Mouse (Mus musculus) testis, adult 2 months (tissue): ENCODE data around the gene Tmem158. TPM values are rescaled to one million over a fixed set of nuclear protein-coding genes. Genes with fewer than 3 reads are reported as not detected.

ENCODE experiments used
- H3K27ac ChIP-seq: fragments of 200-500 bp; 2 replicates; pipeline ENCODE4 v1.5.1; 2012; ENCODE audit warnings: low read depth, low read length; ENCODE audit not compliant: control insufficient read depth, insufficient read depth
- H3K27me3 ChIP-seq: fragments of 200-500 bp; 2 replicates; pipeline ENCODE4 v1.6.1; 2012; ENCODE audit warnings: mild to moderate bottlenecking, low read length, moderate library complexity; ENCODE audit not compliant: control insufficient read depth, insufficient read depth
- H3K36me3 ChIP-seq: fragments of 200-500 bp; 2 replicates; pipeline ENCODE4 v1.6.1; 2012; ENCODE audit warnings: mild to moderate bottlenecking, low read length; ENCODE audit not compliant: control insufficient read depth, insufficient read depth
- H3K4me1 ChIP-seq: fragments of 200-500 bp; 2 replicates; pipeline ENCODE4 v1.6.1; 2012; ENCODE audit warnings: low read length; ENCODE audit not compliant: control insufficient read depth, insufficient read depth
- H3K4me3 ChIP-seq: fragments of 200-500 bp; 2 replicates; pipeline ENCODE4 v1.5.1; 2012; ENCODE audit warnings: low read depth, mild to moderate bottlenecking, low read length, moderate library complexity, mixed read lengths; ENCODE audit not compliant: control insufficient read depth
- CTCF ChIP-seq: fragments of 200-500 bp; IDR thresholded peaks from 2 replicates; pipeline ENCODE4 v1.5.1; 2012; ENCODE audit warnings: low read depth, mild to moderate bottlenecking, inconsistent platforms, low read length, moderate library complexity; ENCODE audit not compliant: control insufficient read depth, insufficient read depth, insufficient replicate concordance
- POLR2A ChIP-seq: fragments of 200-500 bp; IDR thresholded peaks from 2 replicates; pipeline ENCODE4 v1.6.1; 2012; ENCODE audit warnings: low read depth, mild to moderate bottlenecking, inconsistent platforms, low read length, moderate library complexity; ENCODE audit not compliant: control insufficient read depth
- polyA plus RNA-seq: library from polyadenylated mRNA; depleted of rRNA; stranded (reverse); fragments of >200 nt; gene quantifications from 2 replicates; pipeline ENCODE4 v1.2.3, GENCODE M21; 2012

The Tmem158 gene
- polyA plus RNA-seq, 1 experiment: 0.26 TPM

DNA sequence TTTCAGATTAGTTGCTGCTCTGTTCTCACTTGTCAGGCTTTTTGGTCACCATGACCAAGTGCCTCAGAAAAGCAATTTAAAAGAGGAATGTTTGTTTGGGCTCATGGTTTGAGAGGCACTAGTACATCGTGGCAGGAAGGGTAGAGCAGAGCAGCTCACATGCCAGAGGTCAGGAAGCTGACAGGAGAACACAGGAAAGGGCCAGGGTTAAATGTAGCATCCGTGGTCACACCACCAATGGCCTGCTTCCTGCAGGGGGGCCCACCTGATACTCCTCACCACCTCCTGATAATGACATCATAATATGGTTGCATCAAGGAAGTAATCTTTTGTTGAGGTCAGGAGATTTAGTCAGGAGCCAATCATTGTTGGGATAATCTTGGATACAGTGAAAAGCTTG, 13.3 kb upstream of the Tmem158 start:
- Histone ChIP-seq H3K27ac (no peak overlapping the region), H3K36me3 (no peaks in the 10 kb centered on the region), H3K4me1 (no peaks in the 10 kb centered on the region; the same call in 1 of the 2 replicates), H3K4me3 (no peak overlapping the region), H3K27me3 (no peaks in the 10 kb centered on the region)
- TF ChIP-seq POLR2A: no peak
- TF ChIP-seq CTCF: no peak

DNA sequence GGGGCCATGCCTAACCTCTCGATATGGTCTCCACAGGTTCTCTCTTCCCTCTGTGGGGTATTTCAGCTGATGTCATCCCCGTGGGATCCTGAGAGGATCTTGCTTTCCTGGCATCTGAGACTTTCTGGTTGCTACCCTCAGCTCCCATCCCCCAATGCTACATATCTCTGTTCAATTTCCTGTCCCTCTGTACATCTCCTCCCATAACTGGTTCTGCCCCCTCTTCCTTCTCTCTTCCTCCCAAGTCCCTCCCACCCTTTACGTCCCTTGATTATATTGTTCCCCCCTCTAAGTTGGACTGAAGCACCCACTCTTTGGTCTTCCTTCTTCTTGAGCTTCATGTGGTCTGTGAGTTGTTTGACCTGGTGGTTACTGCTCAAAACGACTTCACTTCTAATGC, 11.0 kb upstream of the Tmem158 start:
- H3K4me3 ChIP-seq: no peak overlapping the region
- no peak overlapping the region for H3K27ac ChIP-seq
- H3K27me3 ChIP-seq: no peaks in the 10 kb centered on the region
- H3K4me1 ChIP-seq: no peaks in the 10 kb centered on the region; the same call in 1 of the 2 replicates
- no peaks in the 10 kb centered on the region for H3K36me3 ChIP-seq
- TF ChIP-seq POLR2A (no peak), CTCF (no peak)

DNA sequence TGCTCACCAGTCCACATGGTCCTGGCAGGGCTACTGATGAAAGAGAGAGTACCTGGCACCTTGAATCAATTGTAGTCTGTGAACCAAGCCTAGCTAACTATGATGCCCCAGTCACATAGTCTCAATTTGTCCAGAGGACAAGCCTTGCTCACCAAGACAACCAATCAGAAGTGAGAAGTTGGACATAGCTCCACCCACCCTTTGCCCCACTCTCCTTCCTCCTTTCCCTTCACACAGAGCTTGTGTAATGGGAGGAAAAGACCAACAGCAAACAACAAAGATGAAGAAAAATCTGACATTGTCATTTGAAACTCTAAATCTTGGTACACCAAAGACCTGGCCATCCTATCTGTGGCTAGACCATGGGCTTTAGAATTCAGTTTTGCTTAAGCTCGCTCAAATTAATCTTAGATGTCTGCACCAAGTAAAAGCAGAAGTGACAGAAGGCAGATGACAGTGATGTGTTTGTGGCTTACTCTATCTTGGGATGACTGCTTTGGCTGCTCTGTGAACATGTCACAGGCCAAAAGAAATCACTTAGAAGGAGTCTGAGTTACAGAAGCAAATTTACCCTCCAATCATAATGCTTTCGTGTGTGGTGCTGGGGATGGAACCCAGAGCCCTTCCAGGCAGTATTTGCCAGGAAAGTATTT, 9.5 kb upstream of the Tmem158 start:
- no peak overlapping the region for H3K4me3 ChIP-seq
- no peaks in the 10 kb centered on the region; the same call in 1 of the 2 replicates for H3K4me1 ChIP-seq
- no peaks in the 10 kb centered on the region for H3K27me3 ChIP-seq
- TF ChIP-seq CTCF (no peak), POLR2A (no peak)
- no peak overlapping the region for H3K27ac ChIP-seq
- H3K36me3 ChIP-seq: no peaks in the 10 kb centered on the region

DNA sequence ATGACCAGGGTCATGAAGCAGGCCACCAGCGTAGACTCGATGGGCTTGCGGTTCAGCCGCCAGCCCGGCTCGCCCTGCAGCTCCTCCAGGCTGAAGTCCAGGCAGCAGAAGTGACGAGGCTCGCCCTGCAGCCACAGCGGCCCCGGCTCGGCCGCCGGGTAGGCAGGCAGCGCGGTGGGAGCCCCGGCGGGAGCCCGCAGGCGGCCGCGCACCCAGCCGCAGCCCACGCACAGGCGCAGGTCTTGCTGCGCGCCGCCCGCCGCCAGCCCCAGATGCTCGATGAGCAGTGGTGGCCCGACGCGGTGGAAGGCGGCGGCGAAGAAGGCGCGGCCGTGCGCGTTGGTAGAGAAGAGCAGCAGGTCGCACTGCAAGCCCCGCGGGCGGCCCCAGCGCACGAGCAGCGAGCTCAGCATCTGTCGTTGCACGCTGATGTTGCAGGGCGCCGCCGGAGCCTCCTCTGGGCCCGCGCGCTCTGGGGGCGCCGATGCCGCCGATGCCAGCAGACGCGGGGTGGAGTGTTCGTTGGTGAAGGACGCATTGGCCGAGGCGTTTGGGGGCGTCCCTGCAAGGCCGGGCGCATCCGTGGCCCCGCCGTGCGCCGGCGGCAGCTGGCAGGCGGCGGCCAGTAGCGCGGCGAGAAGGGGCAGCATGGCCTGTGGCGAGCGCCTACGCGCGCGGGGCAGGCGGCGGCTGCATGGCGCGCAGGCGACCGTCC, 511 bp downstream of the Tmem158 start:
- Histone ChIP-seq H3K4me1 (peaks cover 11% of the 10 kb centered on the region), H3K36me3 (no peaks in the 10 kb centered on the region), H3K27me3 (peaks cover 2% of the 10 kb centered on the region; the same call in 1 of the 2 replicates), H3K27ac (no peak overlapping the region), H3K4me3 (peak overlapping the region; percentile 90)
- TF ChIP-seq POLR2A (no peak), CTCF (no peak; the same call in 1 of the 2 replicates)

DNA sequence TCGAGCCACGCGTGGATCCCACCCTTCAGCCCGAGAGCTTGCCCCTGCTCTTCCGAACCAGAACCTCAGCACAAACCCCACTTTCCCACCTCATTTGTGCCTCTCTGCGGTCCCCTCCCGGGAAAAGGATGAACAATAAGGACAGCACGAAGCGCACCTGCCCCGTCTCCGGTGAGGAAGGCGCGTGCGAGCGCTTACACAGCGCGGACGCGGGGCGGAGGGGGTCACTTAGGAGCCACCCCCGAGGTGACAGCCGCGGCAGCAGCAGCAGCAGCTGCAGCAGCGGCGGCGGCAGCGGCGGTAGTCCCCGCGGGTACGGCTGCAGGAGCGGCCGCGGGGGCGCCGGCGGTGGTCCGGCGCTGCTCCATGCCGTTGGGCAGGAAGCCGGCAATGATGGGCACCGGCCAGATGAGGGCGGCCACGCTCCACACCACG, 1.1 kb downstream of the Tmem158 start:
- Histone ChIP-seq H3K4me1 (peaks cover 11% of the 10 kb centered on the region), H3K27me3 (peaks cover 2% of the 10 kb centered on the region; the same call in 1 of the 2 replicates), H3K36me3 (no peaks in the 10 kb centered on the region), H3K27ac (no peak overlapping the region), H3K4me3 (peak overlapping the region; percentile 90)
- TF ChIP-seq CTCF (0 out of 2 replicates have a peak, but pooled peaks have one; percentile 67), POLR2A (no peak)

DNA sequence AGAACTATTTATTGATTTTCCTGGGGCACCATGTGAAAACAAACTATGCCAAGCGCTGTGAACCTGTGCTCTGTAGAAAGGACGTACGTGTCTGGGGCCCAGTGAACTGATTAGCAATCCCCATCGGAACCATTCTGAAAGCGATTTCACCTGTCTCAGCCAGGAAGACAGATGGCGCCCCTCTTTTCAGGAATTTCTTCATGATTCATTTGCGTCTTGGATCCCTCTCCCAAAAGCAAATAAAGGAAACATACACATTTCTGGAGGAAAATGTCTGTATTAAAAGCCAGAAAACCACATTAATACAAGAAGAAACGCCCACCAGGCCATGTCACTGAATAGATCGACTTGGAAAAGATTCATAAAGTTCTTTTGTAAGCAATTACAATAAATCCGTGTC, 1.8 kb downstream of the Tmem158 start:
- no peak overlapping the region for H3K4me3 ChIP-seq
- TF ChIP-seq CTCF: no peak
- no peak for TF ChIP-seq POLR2A
- H3K4me1 ChIP-seq: peaks cover 11% of the 10 kb centered on the region
- H3K27me3 ChIP-seq: peaks cover 2% of the 10 kb centered on the region; the same call in 1 of the 2 replicates
- no peak overlapping the region for H3K27ac ChIP-seq
- H3K36me3 ChIP-seq: no peaks in the 10 kb centered on the region

DNA sequence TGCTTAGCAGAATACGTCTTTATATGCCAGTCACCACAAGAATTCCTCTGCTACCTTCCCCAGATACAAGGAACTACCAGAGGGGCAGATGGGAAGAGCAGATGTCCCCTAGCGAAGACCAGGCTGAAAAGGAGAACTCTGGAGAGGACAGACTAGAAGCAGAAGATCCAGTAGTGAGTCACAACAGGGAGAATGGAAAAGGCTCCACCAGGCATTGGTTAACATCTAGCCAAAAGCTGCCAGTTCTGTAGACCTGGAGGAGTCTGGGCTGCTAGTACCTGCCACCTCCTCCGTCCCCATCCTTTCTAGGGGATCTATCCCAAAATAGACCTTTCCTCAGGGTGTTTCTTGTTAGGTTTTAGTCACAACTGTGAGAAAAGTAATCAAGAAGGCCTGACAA, 4.8 kb downstream of the Tmem158 start:
- TF ChIP-seq CTCF (no peak), POLR2A (no peak)
- H3K4me3 ChIP-seq: no peak overlapping the region
- H3K27ac ChIP-seq: no peak overlapping the region
- peaks cover 2% of the 10 kb centered on the region; the same call in 1 of the 2 replicates for H3K27me3 ChIP-seq
- H3K4me1 ChIP-seq: peaks cover 9% of the 10 kb centered on the region
- H3K36me3 ChIP-seq: no peaks in the 10 kb centered on the region
